8 mouse cellular contexts compared by ENCODE assay signal in the genomic region with DNA sequence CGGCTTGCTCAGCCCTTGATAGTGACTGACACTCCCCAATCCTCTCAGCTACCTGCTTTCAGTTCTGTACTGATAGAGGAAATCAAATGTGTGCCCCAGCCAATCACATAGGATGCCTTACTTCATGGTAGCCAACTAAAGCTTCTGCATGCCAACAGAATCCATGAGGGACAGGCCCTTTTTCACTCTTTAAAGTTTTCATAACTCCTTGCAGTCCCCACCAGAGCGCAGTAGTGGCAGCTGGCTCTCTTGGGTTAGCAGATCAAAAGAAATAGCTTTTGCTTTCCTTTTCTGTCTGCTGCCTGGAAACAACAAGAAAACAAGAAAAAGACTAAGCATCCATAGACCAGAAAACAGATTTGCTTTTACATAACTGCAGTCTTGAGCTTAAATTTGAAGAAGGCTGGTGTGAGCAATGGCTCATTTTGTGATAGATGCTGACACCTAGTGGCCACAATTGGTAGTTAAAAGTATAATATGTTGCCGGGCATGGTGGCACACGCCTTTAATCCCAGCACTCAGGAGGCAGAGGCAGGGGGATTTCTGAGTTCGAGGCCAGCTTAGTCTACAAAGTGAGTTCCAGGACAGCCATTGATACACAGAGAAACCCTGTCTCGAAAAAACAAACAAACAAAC. TPM values are rescaled to one million over a fixed set of nuclear protein-coding genes. Genes with fewer than 3 reads are reported as not detected.
DNase-seq lines count a peak whose midpoint lies in the region; ATAC-seq and TF ChIP-seq lines count a peak whose summit lies in the region.
"Had no signal": no experiment of that assay in that cellular context is flagged by ENCODE, and none has a peak within 500 bp of the region (broad histone marks: within the 10 kb centered on the region; RNA-seq: fewer than 3 reads in every experiment).

No protein-coding gene starts in this region.

- no peak overlapping the region for H3K27ac ChIP-seq in lung, postnatal 0 days (ENCODE audit: low read length)
- H3K27ac ChIP-seq: neural tube, embryonic 13.5 days had no signal

- no peak for TF ChIP-seq EP300 in lung, postnatal 0 days (IDR thresholded peaks at IDR 0.05)

- H3K27me3 ChIP-seq in lung, postnatal 0 days (replicated peaks; ENCODE audit: insufficient read depth, low read length), result no peaks in the 10 kb centered on the region
- H3K27me3 ChIP-seq in splenic B cell, adult 2 months (ENCODE audit: control insufficient read depth, insufficient read depth, low read length, poor library complexity, severe bottlenecking), result no peaks in the 10 kb centered on the region
- H3K27me3 ChIP-seq: neural tube, embryonic 13.5 days had no signal

- no peak overlapping the region for H3K9ac ChIP-seq in lung, postnatal 0 days (replicated peaks; ENCODE audit: low read depth)
- H3K9ac ChIP-seq: neural tube, embryonic 13.5 days had no signal

- no peak overlapping the region for H3K4me2 ChIP-seq in lung, postnatal 0 days (replicated peaks; ENCODE audit: low read depth, low read length)
- H3K4me2 ChIP-seq: neural tube, embryonic 13.5 days had no signal

- peak; percentile 29 for DNase-seq in ovary, postnatal 14 days (ENCODE audit: low spot score)
- no peak for DNase-seq in ovary, adult 18-20 months (ENCODE audit: low spot score)
- peak; percentile 42 for DNase-seq in T-cell, adult 2 months (ENCODE audit: low spot score)
- peak; percentile 56 for DNase-seq in embryo, embryonic 11.5 days (ENCODE audit: low read depth, low spot score)
- peak; percentile 57 for DNase-seq in hindlimb bud, embryonic 11.5 days (ENCODE audit: extremely low spot score, low read depth, low spot score)
- DNase-seq in lung, postnatal 0 days (ENCODE audit: low spot score), result peak; percentile 62
- peak; percentile 61 for DNase-seq in splenic B cell, adult 2 months (ENCODE audit: low read depth, low spot score)

- 32% methylated on average over 6 of the region's 6 CpGs for WGBS in lung, postnatal 0 days

- no peaks in the 10 kb centered on the region for H3K9me3 ChIP-seq in lung, postnatal 0 days (ENCODE audit: low read length)
- H3K9me3 ChIP-seq: neural tube, embryonic 13.5 days had no signal

- ATAC-seq in lung, postnatal 0 days, result no peak

- no peaks in the 10 kb centered on the region for H3K4me1 ChIP-seq in lung, postnatal 0 days (ENCODE audit: insufficient read depth, low read depth, low read length)

- no peaks in the 10 kb centered on the region for H3K36me3 ChIP-seq in lung, postnatal 0 days (ENCODE audit: insufficient read depth, low read length)
- H3K36me3 ChIP-seq in splenic B cell, adult 2 months (ENCODE audit: control insufficient read depth, insufficient read depth, low read length, poor library complexity, severe bottlenecking), result no peaks in the 10 kb centered on the region
- H3K36me3 ChIP-seq: neural tube, embryonic 13.5 days had no signal

- TF ChIP-seq CTCF in lung, postnatal 0 days (IDR thresholded peaks at IDR 0.05), result peak; percentile 81

- H3K4me3 ChIP-seq in lung, postnatal 0 days (ENCODE audit: low read depth, low read length), result no peak overlapping the region
- H3K4me3 ChIP-seq: neural tube, embryonic 13.5 days had no signal

RNA-seq across cellular contexts. Expression of a gene that starts 43.2 kb away (rescaled TPM):
- polyA plus RNA-seq in lung, postnatal 0 days (2015; fragmentation: Nextera tagmentation; extraction: Ambion mirVana), result 2.3 and 3.2 TPM in 2 replicates
